Mouse (Mus musculus) cerebellum, adult 2 months (tissue): Measurements from ENCODE around the gene Apba2. TPM values are rescaled to one million over a fixed set of nuclear protein-coding genes. Genes with fewer than 3 reads are reported as not detected.

Source experiments
- DNase-seq, 2 experiments: peaks; one replicate each; pipeline ENCODE4 v3.0.0; 2021
- H3K27ac ChIP-seq: fragments of 200-500 bp; 2 replicates; pipeline ENCODE4 v1.5.1; 2012; ENCODE audit warnings: low read length, control low read depth, inconsistent platforms; ENCODE audit not compliant: insufficient read depth
- H3K27me3 ChIP-seq: fragments of 200-500 bp; 2 replicates; pipeline ENCODE4 v1.6.1; 2012; ENCODE audit warnings: inconsistent platforms, mild to moderate bottlenecking, low read length, moderate library complexity; ENCODE audit not compliant: control insufficient read depth, insufficient read depth
- H3K4me1 ChIP-seq: fragments of 200-500 bp; 2 replicates; pipeline ENCODE4 v1.6.1; 2011; ENCODE audit warnings: low read length; ENCODE audit not compliant: control insufficient read depth, insufficient read depth
- H3K4me3 ChIP-seq: fragments of 200-500 bp; replicated peaks from 2 replicates; pipeline ENCODE3; 2011; ENCODE audit warnings: mild to moderate bottlenecking, low read depth, low read length, control low read depth; ENCODE audit not compliant: insufficient read depth
- CTCF ChIP-seq: fragments of 200-500 bp; IDR thresholded peaks from 2 replicates; pipeline ENCODE4 v1.5.1; 2011; ENCODE audit warnings: low read depth, mild to moderate bottlenecking, control low read depth, low read length, moderate library complexity, borderline replicate concordance; ENCODE audit not compliant: insufficient read depth
- POLR2A ChIP-seq: fragments of 200-500 bp; IDR thresholded peaks from 2 replicates; pipeline ENCODE4 v1.6.1; 2011; ENCODE audit warnings: low read length, control low read depth, borderline replicate concordance; ENCODE audit not compliant: insufficient read depth
- WGBS: fragments of 180-500 bp; shearing (Covaris S2); methylation state at CpG from one replicate; pipeline ENCODE4 v1.1.7; 2018; 5-methylcytosine and 5-hydroxymethylcytosine counted together
- polyA plus RNA-seq: library from polyadenylated mRNA; depleted of rRNA; stranded (reverse); fragments of >200 nt; gene quantifications from 2 replicates; pipeline ENCODE4 v1.2.3, GENCODE M21; 2012

Apba2 gene
- polyA plus RNA-seq, 1 experiment, result 167 TPM

DNA sequence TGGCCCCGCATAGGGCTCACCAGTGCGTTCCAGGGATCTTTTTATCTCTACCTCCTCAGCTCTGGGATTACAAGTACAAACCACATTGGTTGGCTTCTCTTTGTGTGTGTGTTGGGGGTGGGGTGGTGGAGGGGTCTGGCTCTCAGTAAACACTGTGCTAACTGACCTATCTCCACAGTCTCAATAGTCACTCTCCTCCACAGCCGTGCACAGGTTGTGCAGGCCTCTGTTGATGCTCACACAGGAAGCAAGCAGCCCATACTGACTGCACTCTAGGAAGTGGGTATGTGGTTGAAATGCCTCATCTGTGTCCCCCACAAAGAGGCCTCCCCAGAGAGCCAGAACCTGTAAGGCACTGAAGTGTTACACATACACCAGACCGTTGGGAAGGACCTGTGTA is 131.7 kb downstream of the Apba2 start:
- 0 out of 2 replicates have a peak overlapping the region, but pooled peaks have one; percentile 8 for H3K27ac ChIP-seq
- H3K4me1 ChIP-seq, result peaks cover 48% of the 10 kb centered on the region

DNA sequence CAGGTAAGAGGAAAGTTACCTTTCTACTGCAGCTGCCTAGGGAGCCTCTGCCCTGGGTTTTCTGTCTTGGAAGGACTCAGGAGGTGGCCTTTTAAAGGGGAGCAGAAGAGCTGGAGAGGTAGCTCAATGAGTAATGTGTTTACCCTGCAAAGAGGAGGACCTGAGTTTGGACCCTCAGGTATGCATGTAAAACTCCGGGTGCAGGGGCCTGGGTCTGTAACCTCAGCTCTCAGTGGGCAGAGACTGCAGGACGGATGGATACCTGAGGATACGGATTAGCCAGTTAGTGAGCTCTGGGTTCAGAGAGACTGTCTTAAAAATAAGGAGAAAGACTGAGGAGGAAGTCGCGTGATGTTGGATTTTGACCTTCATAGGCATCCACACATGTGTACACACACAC is 132.4 kb downstream of the Apba2 start:
- H3K4me3 ChIP-seq, result no peak overlapping the region
- H3K4me1 ChIP-seq, result peaks cover 42% of the 10 kb centered on the region
- 75% methylated on average over 5 of the region's 5 CpGs for WGBS
- H3K27ac ChIP-seq, result no peak overlapping the region
- no peak for DNase-seq
- H3K27me3 ChIP-seq, result no peaks in the 10 kb centered on the region
- no peak for TF ChIP-seq POLR2A
- TF ChIP-seq CTCF, result no peak

More for the DNA sequence above, 131.7 kb downstream of the Apba2 start:
- Histone ChIP-seq H3K27me3 (no peaks in the 10 kb centered on the region), H3K4me3 (no peak overlapping the region)
- TF ChIP-seq CTCF (no peak), POLR2A (no peak)
- WGBS, result 79% methylated on average over 4 of the region's 4 CpGs
- no peak for DNase-seq

DNA sequence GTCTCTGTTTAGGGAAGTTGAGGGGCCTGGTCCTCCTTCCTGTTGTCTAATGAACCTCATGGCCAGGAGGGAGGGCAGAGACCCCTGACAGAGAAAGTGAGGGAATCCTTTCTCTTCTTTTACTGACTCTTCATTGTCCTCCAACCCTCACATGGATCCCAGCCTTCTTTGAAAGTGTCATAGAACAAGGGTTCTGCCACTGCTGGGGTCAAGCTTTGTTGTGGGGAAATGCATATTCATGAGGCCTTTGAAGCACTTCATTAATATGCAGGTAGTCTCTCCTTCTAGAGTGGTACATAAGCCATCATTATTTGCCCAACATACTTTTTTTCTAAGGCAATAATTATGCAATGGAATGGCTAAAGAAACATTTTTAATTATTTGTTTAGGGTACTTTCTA is 133.0 kb downstream of the Apba2 start:
- TF ChIP-seq CTCF, result no peak
- no peak for TF ChIP-seq POLR2A
- H3K27me3 ChIP-seq, result no peaks in the 10 kb centered on the region
- peaks cover 37% of the 10 kb centered on the region for H3K4me1 ChIP-seq
- no peak overlapping the region for H3K4me3 ChIP-seq
- H3K27ac ChIP-seq, result no peak overlapping the region
- DNase-seq, result no peak

DNA sequence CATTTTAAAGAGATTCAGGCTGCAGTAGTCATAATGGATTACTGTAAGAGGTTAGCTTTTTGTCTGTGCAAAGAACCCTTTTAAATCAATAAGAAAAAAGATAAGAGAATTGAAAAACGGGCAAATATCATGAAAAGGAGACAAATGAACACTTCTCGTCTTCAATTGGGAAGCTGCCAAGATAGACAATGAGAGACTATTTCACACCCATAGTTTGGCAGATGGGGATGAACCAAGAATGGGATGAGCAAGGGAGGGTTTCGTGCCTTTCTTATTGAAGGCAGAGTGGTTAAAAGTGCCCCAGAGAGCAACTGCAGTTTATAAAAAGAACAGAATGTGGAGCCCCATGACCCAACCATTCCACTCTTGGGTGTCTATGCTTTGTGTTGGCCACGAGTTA is 137.4 kb downstream of the Apba2 start:
- TF ChIP-seq POLR2A, result no peak
- TF ChIP-seq CTCF, result no peak
- peak in 1 of 2 experiments; percentile 44 for DNase-seq
- Histone ChIP-seq H3K4me3 (no peak overlapping the region), H3K4me1 (peaks cover 19% of the 10 kb centered on the region), H3K27me3 (no peaks in the 10 kb centered on the region), H3K27ac (no peak overlapping the region)
- 27% methylated on average over 4 of the region's 4 CpGs for WGBS

DNA sequence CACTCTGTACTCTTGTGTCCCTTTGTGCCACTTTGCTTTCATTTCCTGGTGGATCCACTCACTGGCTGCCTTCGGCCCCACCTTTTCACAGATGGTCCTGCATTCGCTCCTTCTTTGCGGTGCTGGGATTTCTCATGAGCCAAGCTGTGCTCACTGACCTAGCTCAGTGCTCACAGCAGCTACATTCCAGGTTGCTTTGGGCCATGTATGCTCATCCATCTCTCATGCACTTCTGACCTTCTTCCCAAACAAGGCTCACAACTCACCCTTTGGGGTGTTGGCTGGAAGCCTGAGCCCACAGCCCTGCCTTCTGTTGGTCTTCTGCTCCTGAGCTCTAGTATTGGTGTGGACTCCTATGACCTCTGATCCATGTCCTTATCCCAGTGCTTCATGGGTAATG is 139.1 kb downstream of the Apba2 start:
- peaks cover 18% of the 10 kb centered on the region for H3K4me1 ChIP-seq
- no peak overlapping the region for H3K4me3 ChIP-seq
- H3K27me3 ChIP-seq, result no peaks in the 10 kb centered on the region
- TF ChIP-seq POLR2A, result no peak
- TF ChIP-seq CTCF, result no peak
- peak; percentile 62 to 74 for DNase-seq
- 0 out of 2 replicates have a peak overlapping the region, but pooled peaks have one; percentile 24 for H3K27ac ChIP-seq
- 7% methylated on average over 3 of the region's 3 CpGs for WGBS

DNA sequence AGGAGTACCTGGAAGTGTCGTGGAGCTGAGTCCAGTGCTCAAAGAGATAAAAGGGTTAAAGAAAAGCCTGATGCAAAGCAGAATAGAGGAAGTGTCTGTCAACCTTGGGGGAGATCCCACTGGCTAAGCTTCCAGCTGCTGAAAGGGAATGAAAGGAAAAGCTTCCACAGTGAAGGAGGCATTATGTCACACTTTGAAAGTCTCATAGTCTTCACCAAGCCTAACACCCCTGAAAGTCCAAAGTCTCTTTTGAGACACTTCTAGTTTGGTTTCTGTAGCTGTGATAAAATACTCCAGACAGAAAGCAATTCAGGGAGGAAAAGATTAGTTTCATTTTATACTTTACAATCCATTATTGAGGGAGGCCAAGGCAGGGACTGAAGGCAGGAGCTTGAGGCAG is 141.4 kb downstream of the Apba2 start:
- Histone ChIP-seq H3K4me3 (no peak overlapping the region), H3K4me1 (peaks cover 13% of the 10 kb centered on the region), H3K27ac (no peak overlapping the region), H3K27me3 (no peaks in the 10 kb centered on the region)
- TF ChIP-seq POLR2A (no peak), CTCF (no peak)
- 92% methylated on average over 1 of the region's 1 CpGs for WGBS
- DNase-seq, result no peak

DNA sequence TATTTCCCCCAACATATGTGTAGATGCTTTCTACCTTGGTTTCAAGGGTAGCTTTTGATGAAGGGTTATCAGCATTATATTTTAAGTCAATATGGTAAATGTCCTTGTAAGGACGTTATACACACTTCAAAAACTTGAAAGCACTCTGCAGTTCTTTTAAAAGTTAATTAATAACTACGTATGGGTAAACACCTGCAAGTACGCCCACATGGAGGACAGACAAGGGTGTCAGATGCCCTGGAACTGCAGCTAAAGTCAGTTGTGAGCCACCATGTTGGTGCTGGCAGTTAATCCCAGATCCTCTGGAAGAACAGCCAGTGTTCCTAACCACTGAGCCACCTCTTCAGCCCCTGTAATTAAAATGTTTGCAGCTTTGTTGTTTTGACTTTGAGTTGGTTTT is 144.0 kb downstream of the Apba2 start:
- H3K4me3 ChIP-seq, result no peak overlapping the region
- WGBS, result 90% methylated on average over 3 of the region's 3 CpGs
- TF ChIP-seq CTCF (no peak), POLR2A (no peak)
- no peaks in the 10 kb centered on the region for H3K27me3 ChIP-seq
- H3K27ac ChIP-seq, result no peak overlapping the region
- DNase-seq, result no peak
- peaks cover 9% of the 10 kb centered on the region for H3K4me1 ChIP-seq

DNA sequence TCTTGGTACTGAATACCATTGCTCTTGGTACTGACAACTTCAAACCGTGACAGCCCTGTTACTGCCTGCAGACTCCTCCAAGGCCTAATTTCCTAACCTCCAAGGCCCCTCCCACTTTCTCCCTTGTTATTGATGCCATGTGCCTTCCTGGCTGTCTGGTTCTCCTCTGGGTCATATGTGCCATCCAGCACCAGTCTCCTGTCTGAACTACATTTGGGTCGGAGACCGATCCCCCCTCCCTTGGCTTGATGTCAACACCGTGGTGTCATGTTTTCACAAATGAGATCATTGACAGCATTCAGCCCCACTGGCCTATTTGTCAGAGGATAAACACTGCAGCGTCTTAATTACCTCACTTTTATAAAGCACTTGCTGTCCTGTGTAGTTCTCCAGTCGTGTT is 144.5 kb downstream of the Apba2 start:
- WGBS, result 40% methylated on average over 6 of the region's 6 CpGs

More for the DNA sequence above, 144.5 kb downstream of the Apba2 start:
- no peaks in the 10 kb centered on the region for H3K27me3 ChIP-seq
- H3K27ac ChIP-seq, result no peak overlapping the region
- no peak for DNase-seq
- H3K4me1 ChIP-seq, result peaks cover 5% of the 10 kb centered on the region
- TF ChIP-seq CTCF (no peak), POLR2A (no peak)
- no peak overlapping the region for H3K4me3 ChIP-seq
